Mouse (Mus musculus): ENCODE results near the gene Fut1. TPM values are rescaled to one million over a fixed set of nuclear protein-coding genes. Genes with fewer than 3 reads are reported as not detected.
A peak's percentile ranks its signal among the peaks of the same experiment; 100 is the strongest.

Fut1 gene
- polyA plus RNA-seq, 1 experiment: 0.14 TPM

DNA sequence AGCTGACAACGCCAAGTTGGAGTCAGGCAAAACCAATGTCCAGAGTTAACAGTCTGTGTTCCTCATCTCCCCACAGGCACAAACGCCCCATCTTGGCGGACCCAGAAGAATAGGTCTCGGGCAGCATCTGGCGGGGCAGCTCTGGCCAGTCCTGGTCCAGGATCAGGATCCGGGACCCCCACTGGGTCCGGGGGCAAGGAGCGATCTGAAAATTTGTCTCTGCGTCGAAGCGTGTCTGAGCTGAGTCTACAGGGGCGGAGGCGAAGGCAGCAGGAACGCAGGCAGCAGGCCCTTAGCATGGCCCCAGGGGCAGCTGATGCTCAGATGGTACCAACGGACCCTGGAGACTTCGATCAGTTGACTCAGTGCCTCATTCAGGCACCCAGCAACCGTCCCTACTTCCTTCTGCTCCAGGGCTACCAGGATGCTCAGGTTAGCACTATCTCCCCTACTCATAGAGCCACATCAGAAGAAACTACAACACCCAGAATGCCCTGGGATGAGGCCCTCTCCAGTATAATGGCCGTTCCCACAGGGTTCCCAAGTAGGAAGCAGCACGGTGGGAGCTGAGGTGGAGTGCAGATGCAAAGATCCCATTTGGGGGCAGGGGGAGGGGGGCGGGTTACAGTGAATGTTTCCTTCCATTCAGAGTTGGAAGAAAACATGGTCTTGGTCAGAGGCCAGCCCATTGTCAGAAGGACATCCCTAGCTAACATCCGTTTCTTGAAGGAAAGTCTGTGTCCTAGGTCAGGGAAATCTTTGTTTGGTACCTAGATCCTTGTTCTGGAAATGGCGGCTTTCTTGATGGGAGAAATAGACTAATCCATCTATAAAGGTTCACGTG, 13.2 kb downstream of the Fut1 start:
- TF ChIP-seq POLR2A (IDR thresholded peaks at IDR 0.05; ENCODE audit: borderline replicate concordance, extremely low read depth, insufficient read depth, insufficient read length, poor library complexity, severe bottlenecking) (no peak), CTCF (IDR thresholded peaks at IDR 0.05; ENCODE audit: borderline replicate concordance, extremely low read depth, insufficient read depth, insufficient read length) (no peak)
- DNase-seq (ENCODE audit: low read depth): peak; percentile 31

- DNase-seq (ENCODE audit: low read depth): peak; percentile 37
- TF ChIP-seq POLR2A (IDR thresholded peaks at IDR 0.05; ENCODE audit: borderline replicate concordance, extremely low read depth, insufficient read depth, insufficient read length, poor library complexity, severe bottlenecking) (no peak), CTCF (IDR thresholded peaks at IDR 0.05; ENCODE audit: borderline replicate concordance, extremely low read depth, insufficient read depth, insufficient read length) (0 out of 2 replicates have a peak, but pooled peaks have one; percentile 4)
Observed at GRCm38 (mm10) chr7:45632499-45632898, 15.4 kb downstream of the Fut1 start.

- no peak for DNase-seq (ENCODE audit: low read depth)
- TF ChIP-seq CTCF (IDR thresholded peaks at IDR 0.05; ENCODE audit: borderline replicate concordance, extremely low read depth, insufficient read depth, insufficient read length): no peak
- no peak for TF ChIP-seq POLR2A (IDR thresholded peaks at IDR 0.05; ENCODE audit: borderline replicate concordance, extremely low read depth, insufficient read depth, insufficient read length, poor library complexity, severe bottlenecking)
Observed at GRCm38 (mm10) chr7:45634946-45635681, 18.0 kb downstream of the Fut1 start.

DNA sequence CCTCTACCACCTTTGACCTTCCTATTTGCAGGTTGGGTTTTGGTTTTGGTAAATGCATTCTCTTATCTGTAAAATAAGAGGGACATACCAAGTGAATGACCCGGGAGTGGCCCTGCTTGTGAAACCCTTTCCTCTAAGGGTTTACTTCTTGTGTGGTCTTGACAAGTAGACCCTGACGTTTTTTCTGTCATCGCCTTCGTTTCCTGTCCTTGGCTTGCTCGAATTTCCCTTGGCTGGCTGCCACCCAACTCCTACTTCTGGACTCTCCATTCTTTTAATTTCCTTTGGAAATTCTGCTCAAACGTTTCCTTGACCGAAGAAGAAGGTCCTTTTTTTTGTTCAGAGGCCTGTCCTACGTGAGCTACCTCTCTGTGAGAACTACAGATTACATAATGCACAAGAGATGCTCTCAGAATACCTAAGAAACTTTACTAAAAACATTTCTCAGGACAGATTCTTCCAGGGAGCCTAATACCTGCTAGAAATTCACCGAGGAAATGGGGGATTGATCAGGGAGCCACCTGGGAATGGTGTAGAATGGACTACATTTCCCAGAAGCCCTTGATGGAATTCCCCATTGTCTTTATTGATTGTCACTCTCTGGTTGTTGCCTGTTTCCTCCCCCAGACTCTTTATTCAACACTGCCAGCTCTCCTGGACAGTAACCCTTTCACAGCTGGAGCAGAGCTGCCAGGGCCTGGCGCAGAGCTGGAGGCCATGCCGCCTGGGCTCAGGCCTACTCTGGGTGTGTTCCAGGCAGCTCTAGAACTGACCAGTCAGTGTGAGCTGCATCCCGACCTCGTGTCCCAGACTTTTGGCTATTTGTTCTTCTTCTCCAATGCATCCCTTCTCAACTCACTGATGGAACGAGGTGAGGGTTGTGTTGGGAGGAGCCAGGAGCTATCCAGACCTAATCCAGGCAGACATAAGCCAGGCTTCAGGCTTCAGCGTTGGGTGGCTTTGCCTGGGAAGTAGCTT, 18.9 kb downstream of the Fut1 start:
- TF ChIP-seq CTCF (IDR thresholded peaks at IDR 0.05; ENCODE audit: borderline replicate concordance, extremely low read depth, insufficient read depth, insufficient read length) (no peak), POLR2A (IDR thresholded peaks at IDR 0.05; ENCODE audit: borderline replicate concordance, extremely low read depth, insufficient read depth, insufficient read length, poor library complexity, severe bottlenecking) (no peak)
- no peak for DNase-seq (ENCODE audit: low read depth)

DNA sequence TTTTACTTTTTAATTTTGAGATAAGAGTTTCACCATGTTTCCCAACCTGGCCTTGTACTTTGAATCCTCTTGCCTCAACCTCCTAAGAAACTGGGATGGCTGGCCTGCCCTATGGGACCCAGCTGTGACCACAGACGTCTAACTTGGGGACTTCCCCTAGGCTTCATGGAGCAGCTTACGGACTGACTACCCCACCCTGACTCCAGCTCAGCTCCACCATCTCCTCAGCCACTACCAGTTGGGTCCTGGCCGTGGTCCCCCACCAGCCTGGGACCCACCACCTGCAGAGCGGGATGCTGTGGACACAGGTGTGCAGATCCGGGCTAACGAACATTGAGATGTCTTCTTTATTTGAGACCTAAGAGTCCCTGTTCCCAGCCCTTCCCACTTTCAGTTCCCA, 20.6 kb downstream of the Fut1 start:
- DNase-seq (ENCODE audit: low read depth): no peak
- TF ChIP-seq CTCF (IDR thresholded peaks at IDR 0.05; ENCODE audit: borderline replicate concordance, extremely low read depth, insufficient read depth, insufficient read length): no peak
- TF ChIP-seq POLR2A (IDR thresholded peaks at IDR 0.05; ENCODE audit: borderline replicate concordance, extremely low read depth, insufficient read depth, insufficient read length, poor library complexity, severe bottlenecking): no peak

GRCm38 (mm10) chr7:45638623-45639401, 21.7 kb downstream of the Fut1 start:
- TF ChIP-seq CTCF (IDR thresholded peaks at IDR 0.05; ENCODE audit: borderline replicate concordance, extremely low read depth, insufficient read depth, insufficient read length) (no peak), POLR2A (IDR thresholded peaks at IDR 0.05; ENCODE audit: borderline replicate concordance, extremely low read depth, insufficient read depth, insufficient read length, poor library complexity, severe bottlenecking) (peak; percentile 17; the same call in 1 of the 2 replicates)

GRCm38 (mm10) chr7:45639561-45640027, 22.5 kb downstream of the Fut1 start, which contains the start of gene Mamstr:
Gene Mamstr (plus strand): TSS chr7:45639977.
- TF ChIP-seq POLR2A (IDR thresholded peaks at IDR 0.05; ENCODE audit: borderline replicate concordance, extremely low read depth, insufficient read depth, insufficient read length, poor library complexity, severe bottlenecking): no peak
- no peak for TF ChIP-seq CTCF (IDR thresholded peaks at IDR 0.05; ENCODE audit: borderline replicate concordance, extremely low read depth, insufficient read depth, insufficient read length)
- no peak for DNase-seq (ENCODE audit: low read depth)

More at GRCm38 (mm10) chr7:45638623-45639401, 21.7 kb downstream of the Fut1 start:
- peak; percentile 100 for DNase-seq (ENCODE audit: low read depth)

DNA sequence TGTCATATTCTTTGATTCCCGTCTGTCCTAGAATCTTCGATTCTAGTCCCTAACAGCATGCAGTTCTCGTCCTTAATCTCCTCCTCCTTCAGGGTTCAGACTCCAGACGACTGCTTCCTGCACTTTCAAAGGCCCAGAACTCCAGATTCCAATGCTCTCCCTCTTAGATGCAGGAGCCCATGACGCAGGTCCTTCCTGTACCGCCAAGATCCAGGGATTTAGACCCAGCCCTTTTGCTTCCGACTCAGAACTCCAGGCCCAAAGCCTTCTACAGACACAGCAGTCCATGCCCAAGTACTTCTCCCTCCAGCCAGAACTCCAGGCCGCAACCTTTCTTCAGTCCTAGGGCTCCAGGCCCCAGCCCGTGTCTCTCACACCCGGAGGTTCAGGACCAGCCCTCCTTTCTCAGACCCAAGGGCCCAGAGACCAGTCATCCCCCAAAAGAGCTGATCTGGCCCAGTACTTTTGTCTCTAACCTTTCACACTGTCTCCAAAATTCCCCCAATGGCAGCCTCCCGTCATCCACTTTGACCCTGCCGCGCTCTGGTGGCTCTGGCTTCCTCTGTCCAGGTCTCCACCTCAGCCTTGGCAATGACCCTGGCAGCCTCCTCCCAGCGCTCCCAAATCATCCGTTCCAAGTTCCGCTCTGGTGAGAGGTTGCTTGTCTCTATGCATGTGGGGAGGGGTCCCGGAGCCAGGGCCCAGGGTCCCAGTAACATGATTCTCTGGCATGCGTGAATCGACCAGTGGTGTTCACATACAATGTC, 23.3 kb downstream of the Fut1 start:
- TF ChIP-seq POLR2A (IDR thresholded peaks at IDR 0.05; ENCODE audit: borderline replicate concordance, extremely low read depth, insufficient read depth, insufficient read length, poor library complexity, severe bottlenecking): no peak
- no peak for TF ChIP-seq CTCF (IDR thresholded peaks at IDR 0.05; ENCODE audit: borderline replicate concordance, extremely low read depth, insufficient read depth, insufficient read length)
- DNase-seq (ENCODE audit: low read depth): no peak

DNA sequence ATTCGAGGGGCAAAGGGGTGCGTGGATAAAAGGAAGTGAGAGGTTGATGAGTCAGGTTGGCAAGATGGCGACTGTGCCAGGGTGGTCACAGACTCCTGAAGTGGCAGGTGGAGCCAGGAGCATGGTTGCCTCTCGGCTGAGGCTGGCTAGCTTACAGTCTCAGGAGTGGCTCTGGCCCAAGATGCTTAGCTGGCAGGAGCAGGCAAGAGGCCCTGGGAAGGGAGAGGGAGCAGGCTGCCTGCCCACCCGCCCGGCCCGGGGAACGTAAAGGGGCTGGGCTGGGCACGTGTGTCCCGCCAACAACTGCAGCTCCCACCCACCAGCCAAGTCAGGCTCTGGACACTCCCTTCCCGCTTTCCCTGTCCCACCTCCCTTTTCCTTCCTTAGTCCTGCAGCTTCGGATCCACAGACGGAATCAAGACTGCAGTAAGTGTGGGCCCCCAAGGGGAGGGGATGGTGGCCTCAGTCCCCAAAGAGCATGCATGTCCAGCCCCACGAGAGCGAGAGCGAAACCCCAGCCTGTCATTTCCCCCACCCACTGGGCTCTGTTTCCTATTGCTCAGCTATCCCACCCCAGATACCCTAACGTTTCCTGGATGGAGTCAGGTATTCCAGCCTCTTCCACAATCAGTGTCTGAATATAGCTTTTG, 24.4 kb downstream of the Fut1 start:
- peak; percentile 76 for DNase-seq (ENCODE audit: low read depth)
- TF ChIP-seq POLR2A (IDR thresholded peaks at IDR 0.05; ENCODE audit: borderline replicate concordance, extremely low read depth, insufficient read depth, insufficient read length, poor library complexity, severe bottlenecking): no peak
- no peak for TF ChIP-seq CTCF (IDR thresholded peaks at IDR 0.05; ENCODE audit: borderline replicate concordance, extremely low read depth, insufficient read depth, insufficient read length)

Measured in brain, embryonic 14.5 days (tissue).